Mouse (Mus musculus): ENCODE results near the gene Tm6sf1.

DNA sequence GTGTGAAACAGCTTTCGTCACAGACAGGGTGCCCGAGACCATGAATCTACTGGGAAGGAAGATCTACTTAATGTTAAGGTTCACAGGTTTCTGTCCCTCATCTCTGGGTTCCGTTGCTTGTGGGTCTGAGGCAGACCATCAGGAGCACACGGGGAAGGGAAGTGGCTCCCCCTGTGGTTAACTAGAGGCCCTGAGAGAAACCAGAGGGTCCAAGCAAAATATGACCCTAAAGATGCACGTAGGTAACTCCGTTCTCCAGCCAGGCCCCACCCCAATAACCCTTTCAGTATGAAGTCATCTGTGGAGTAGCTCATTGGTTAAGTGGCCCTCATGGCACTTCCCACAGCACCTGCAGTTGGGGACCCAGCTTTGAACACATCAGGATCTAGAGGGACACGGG is 9.2 kb upstream of the Tm6sf1 start:
- no peak for TF ChIP-seq CTCF (IDR thresholded peaks at IDR 0.05)
- TF ChIP-seq EP300 (IDR thresholded peaks at IDR 0.05; ENCODE audit: insufficient read depth, low read depth, low read length), result no peak
